Mouse (Mus musculus) MEL-GATA-1-ER (cell line): ENCODE data around the gene Stk11ip.

ENCODE experiments used
- DNase-seq: peaks from one replicate; pipeline ENCODE4 v3.0.0-alpha.2; 2012; ENCODE audit warnings: low read depth; ENCODE audit errors: extremely low read depth

The Stk11ip gene

GRCm38 (mm10) chr1:75504256-75505045, 16.9 kb upstream of the Stk11ip start:
- no peak for DNase-seq

GRCm38 (mm10) chr1:75505159-75505955, 16.0 kb upstream of the Stk11ip start:
- DNase-seq, result no peak

GRCm38 (mm10) chr1:75505956-75506831, 15.1 kb upstream of the Stk11ip start, which contains the start of gene Obsl1:
Gene Obsl1 (minus strand): TSS chr1:75506452.
- no peak for DNase-seq

GRCm38 (mm10) chr1:75507006-75507405, 14.3 kb upstream of the Stk11ip start, which contains the start of gene Inha:
Gene Inha (plus strand): TSS chr1:75507077.
- no peak for DNase-seq

GRCm38 (mm10) chr1:75509586-75509985, 11.7 kb upstream of the Stk11ip start:
- DNase-seq, result no peak

GRCm38 (mm10) chr1:75510154-75510553, 11.2 kb upstream of the Stk11ip start:
- no peak for DNase-seq

GRCm38 (mm10) chr1:75511437-75512210, 9.7 kb upstream of the Stk11ip start:
- DNase-seq, result no peak

GRCm38 (mm10) chr1:75512550-75512949, 8.8 kb upstream of the Stk11ip start:
- DNase-seq, result no peak

- DNase-seq, result no peak
Observed at GRCm38 (mm10) chr1:75516703-75517380, 4.5 kb upstream of the Stk11ip start.

GRCm38 (mm10) chr1:75517984-75518383, 3.3 kb upstream of the Stk11ip start:
- DNase-seq, result no peak

GRCm38 (mm10) chr1:75518427-75518826, 2.9 kb upstream of the Stk11ip start:
- no peak for DNase-seq

GRCm38 (mm10) chr1:75519576-75519975, 1.8 kb upstream of the Stk11ip start:
- no peak for DNase-seq

- no peak for DNase-seq
Observed at GRCm38 (mm10) chr1:75524679-75525078, 3.4 kb downstream of the Stk11ip start.

- no peak for DNase-seq
Observed at GRCm38 (mm10) chr1:75530546-75530945, 9.2 kb downstream of the Stk11ip start.

- no peak for DNase-seq
Observed at GRCm38 (mm10) chr1:75532280-75533172, 11.2 kb downstream of the Stk11ip start.

GRCm38 (mm10) chr1:75533325-75534252, 12.3 kb downstream of the Stk11ip start:
- DNase-seq, result no peak

- no peak for DNase-seq
Observed at GRCm38 (mm10) chr1:75537587-75537986, 16.3 kb downstream of the Stk11ip start.
